Mouse (Mus musculus) heart, postnatal 25 days (tissue): Measurements from ENCODE around the gene Gm4778. TPM values are rescaled to one million over a fixed set of nuclear protein-coding genes. Genes with fewer than 3 reads are reported as not detected.
"Not testable (repeated sequence)": the region's sequence is repeated elsewhere in the genome, so short reads cannot be mapped to it uniquely, and the experiment has no call there.

Experiments
- DNase-seq: peaks from one replicate; pipeline ENCODE4 v3.0.0; 2022; ENCODE audit warnings: low spot score
- intact Hi-C: fragments of 180-260 bp; cut with DNase I; formaldehyde crosslinking; loops from one replicate; pipeline ENCODE4 v1.15.1; 2025
- total RNA-seq, 2 experiments: library from RNA; stranded (reverse); gene quantifications; 2 replicates each; pipeline ENCODE4 v1.2.3; 2021

The Gm4778 gene
- not detected for total RNA-seq

DNA sequence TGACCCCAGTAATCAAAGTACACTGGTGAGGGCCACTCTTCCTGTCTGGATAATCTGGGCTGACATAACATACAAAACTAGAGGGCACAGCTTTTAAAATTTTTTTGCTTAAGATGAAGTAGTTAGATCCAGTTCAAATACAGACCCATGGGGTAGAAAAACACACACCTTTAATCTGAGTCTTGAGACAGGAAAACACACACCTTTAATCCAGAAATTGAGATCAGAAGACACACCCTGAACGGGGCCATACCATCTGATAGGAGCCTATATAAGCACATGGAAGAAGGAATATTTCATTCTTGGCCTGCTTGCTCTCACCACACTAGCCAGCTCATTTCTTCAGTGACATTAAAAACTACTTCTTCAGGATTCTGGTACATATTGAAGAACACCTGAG lies at the start of gene Gm4778:
Gene Gm4778 (plus strand): TSS at position 301 of the 400 bp plus-strand sequence.
- intact Hi-C loops, DNase-seq: not testable (repeated sequence)

DNA sequence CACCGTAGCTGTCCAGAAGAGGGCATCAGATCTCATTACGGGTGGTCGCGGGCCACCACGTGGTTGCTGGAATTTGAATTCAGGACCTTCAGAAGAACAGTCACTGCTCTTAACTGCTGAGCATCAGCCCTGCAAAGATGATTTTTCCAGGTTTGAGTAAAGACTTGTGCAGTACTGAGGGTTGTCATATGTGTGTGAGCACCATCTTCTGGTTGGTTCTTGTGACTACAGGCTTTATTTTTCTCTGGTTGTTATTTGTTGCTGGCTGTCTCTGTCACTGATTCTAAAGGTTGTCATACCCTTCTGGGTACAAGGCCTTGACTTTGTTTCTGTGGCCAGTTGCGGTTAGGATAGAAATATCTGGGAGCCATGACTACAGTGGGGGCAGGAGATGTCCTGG lies 3.2 kb upstream of the Gm4778 start:
- DNase-seq: no peak

DNA sequence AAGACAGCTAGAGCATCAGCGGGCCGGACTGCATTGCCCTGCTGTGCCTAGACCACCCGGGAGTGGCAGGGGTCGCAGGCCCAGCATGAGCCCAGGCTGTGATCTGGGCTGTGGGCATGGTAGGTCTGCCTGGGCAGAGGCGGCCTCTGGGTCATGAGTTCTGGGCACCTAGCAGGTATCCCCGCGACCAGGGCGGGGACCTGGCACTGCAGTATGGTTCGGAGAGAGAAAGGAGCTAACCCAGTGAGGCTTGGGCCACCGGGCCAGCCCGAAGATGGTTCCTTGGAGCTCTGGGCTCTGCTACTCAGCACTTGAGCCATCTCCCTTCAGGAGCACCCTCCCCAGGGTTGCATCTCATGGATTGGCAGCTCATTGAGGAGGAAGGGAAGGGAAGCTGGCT lies 12.2 kb downstream of the Gm4778 start:
- intact Hi-C loops: no loop called here
- no peak for DNase-seq

More for the DNA sequence above, 3.2 kb upstream of the Gm4778 start:
- intact Hi-C loops: no loop called here

DNA sequence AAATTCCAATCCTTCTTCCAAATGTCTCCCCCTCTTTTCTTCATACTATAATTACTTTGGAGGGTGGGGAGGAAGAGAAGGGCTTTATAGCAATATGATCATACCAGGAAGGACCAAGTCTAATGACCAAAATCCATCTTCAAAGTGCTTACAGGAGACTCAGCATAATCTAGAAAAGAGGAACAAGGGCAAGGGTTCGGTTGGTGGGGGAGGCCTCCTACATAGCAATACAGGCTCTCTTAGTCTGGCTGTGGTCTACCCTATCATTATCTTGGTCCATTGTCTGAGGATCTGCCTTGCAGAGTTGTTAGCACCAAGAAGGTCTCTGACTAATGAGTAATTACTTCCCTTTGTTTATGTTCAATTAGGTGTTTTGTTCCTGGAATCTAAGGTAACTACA lies 41.6 kb downstream of the Gm4778 start:
- DNase-seq: no peak

DNA sequence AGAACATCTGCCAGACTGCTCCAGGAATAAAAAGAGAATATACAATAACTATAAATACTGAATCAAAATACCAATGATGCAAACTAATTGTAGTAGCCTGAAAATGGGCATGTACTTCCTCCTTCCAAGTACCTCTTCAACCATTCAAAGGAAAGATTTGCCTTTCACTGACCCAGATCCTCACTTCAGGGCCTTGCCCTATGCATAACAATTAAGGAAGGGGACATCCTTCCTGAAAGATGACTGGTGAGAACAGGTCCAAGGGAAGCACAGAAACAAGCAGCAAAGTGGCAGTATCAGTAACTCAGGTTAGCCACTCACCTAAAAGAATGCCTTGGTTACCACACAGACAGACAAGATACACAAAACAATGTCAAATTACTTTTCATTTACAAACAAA lies 43.1 kb downstream of the Gm4778 start:
- no peak for DNase-seq
- intact Hi-C loops: no loop called here

More for the DNA sequence above, 41.6 kb downstream of the Gm4778 start:
- intact Hi-C loops: no loop called here

DNA sequence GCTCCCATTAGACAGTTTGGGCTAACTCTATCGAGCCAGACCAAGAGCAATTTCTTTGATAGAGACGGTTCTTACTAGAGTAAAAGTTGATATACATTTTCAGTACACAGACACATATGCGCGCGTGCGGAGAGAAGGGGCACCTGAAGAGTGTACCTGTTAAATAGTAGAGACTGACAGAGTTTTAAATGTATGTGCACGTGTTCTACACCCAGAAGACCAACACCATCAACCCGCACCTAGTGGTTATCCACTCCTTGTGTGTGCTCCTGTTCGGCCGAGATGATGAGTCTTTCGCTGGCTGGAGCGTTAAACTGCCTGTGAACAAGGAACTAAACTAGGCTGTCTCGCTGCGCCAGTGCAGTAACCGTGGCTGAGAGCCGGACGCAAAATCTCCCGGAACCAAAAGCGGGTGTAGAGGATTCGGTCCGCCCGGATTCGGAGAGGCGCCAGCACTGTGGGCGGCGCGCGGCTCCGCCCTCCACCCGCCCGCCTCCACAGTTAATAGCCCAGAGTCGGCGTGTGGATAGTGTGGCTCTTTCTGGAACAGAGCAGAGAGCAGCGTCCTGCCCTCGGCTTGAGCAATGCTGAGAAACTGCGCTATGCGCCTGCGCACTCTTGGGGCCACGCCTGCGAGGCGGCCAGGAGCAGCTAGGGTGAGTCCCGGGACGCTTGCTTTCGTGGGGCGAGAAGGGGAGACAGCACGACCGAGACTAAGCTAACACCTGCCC lies 46.0 kb downstream of the Gm4778 start, which contains the start of gene Them4:
Gene Them4 (plus strand): TSS at position 457 of the 731 bp plus-strand sequence.
- peak; percentile 95 for DNase-seq
- intact Hi-C loops: no loop called here

- DNase-seq: no peak
- intact Hi-C loops: no loop called here
These were observed 46.7 kb downstream of the Gm4778 start for GRCm38 (mm10) chr3:94310491-94310890.

DNA sequence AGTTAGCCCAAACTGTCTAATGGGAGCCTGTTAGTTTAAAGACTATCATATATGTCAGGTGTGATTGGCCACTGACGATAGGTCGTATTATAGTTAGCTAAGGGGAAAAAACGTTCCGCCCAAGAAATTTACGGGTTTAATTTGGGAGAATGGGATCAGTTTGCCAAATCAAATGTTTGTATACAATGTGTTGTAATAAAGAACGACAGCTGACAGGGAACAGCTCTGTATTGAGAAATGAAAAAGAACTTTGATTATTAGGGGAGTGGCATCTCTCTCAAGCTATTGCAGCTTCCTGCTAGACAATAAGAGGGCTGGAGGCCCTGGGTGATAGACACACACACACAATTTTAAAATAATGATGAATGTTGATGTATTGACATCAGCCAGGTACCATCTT lies 47.1 kb downstream of the Gm4778 start:
- DNase-seq: no peak
- intact Hi-C loops: no loop called here

DNA sequence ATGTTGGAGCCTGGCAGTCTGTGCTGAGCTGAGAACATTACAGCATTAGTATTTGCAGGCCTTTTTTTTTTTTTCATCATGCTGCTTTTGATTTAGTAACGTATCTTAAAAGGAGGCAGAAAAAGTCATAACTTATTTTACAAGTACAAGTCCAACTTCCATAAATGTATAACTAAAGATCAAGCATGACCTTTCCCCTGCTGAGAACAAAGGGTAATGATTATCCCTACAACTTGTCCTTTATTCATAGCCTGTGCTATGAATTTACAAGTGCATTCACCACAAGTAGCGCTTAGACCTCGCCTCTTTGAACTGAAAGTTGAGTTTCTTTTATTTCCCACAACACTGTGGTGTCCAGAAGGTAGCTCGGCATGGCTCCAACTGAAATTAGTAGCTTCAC lies 47.5 kb downstream of the Gm4778 start:
- no peak for DNase-seq
- intact Hi-C loops: no loop called here

Other genes starting within 250 kb of the Gm4778 start
- gene Gm9125, start 209.2 kb upstream of the Gm4778 start, total RNA-seq: not detected
- gene Gm10697, start 191.4 kb upstream of the Gm4778 start, total RNA-seq: not detected
- not detected for gene Gm10696, start 85.8 kb upstream of the Gm4778 start, total RNA-seq
- gene Gm5286, start 67.3 kb upstream of the Gm4778 start, total RNA-seq: not detected
- gene Them4, start 46.1 kb downstream of the Gm4778 start, total RNA-seq: 10 to 100 TPM; 17.5 TPM
- not detected for gene Them5, start 78.1 kb downstream of the Gm4778 start, total RNA-seq
- gene C2cd4d, start 98.4 kb downstream of the Gm4778 start, total RNA-seq: not detected
- 10 to 100 TPM; 22.3 to 38.7 TPM for gene Rorc, start 108.8 kb downstream of the Gm4778 start, total RNA-seq
- gene Lingo4, start 134.5 kb downstream of the Gm4778 start, total RNA-seq: under 1 TPM; 0.06 to 0.08 TPM
- 1 to 10 TPM; 3.2 to 3.6 TPM for gene Tdrkh, start 149.2 kb downstream of the Gm4778 start, total RNA-seq
- 10 to 100 TPM; 70.7 to 70.9 TPM for gene Mrpl9, start 179.3 kb downstream of the Gm4778 start, total RNA-seq
- not detected for gene Oaz3, start 179.9 kb downstream of the Gm4778 start, total RNA-seq
- gene Celf3, start 214.3 kb downstream of the Gm4778 start, total RNA-seq: not detected
- under 1 TPM in 1 of 2 experiments, not detected in 1; 0.75 TPM for gene Riiad1, start 216.3 kb downstream of the Gm4778 start, total RNA-seq